Mouse (Mus musculus) CH12.LX (cell line): Measurements from ENCODE around the gene Aff3. TPM values are rescaled to one million over a fixed set of nuclear protein-coding genes. Genes with fewer than 3 reads are reported as not detected.

ENCODE experiments used
- DNase-seq: peaks from one replicate; pipeline ENCODE4 v3.0.0-alpha.2; 2013; ENCODE audit errors: extremely low read depth
- H3K27ac ChIP-seq: 2 replicates; pipeline ENCODE4 v1.5.1; 2012; ENCODE audit warnings: low read depth, mild to moderate bottlenecking, control low read depth, moderate library complexity; ENCODE audit not compliant: insufficient read depth
- H3K27me3 ChIP-seq: replicated peaks from 2 replicates; pipeline ENCODE3; 2012; ENCODE audit warnings: inconsistent platforms
- H3K36me3 ChIP-seq, 2 experiments: replicated peaks in 1 of 2; 2 replicates each; pipeline versions ENCODE3 to v1.6.1; 2012; ENCODE audit warnings: inconsistent platforms in 1 of 2, low read length in 1 of 2, mild to moderate bottlenecking in 1 of 2, mixed read lengths in 1 of 2, moderate library complexity in 1 of 2; ENCODE audit not compliant: control insufficient read depth in 1 of 2, insufficient read depth in 1 of 2
- H3K4me1 ChIP-seq, 2 experiments: 2 replicates each; pipeline ENCODE4 v1.6.1; 2012; ENCODE audit warnings: inconsistent platforms in 1 of 2, moderate library complexity in 1 of 2; ENCODE audit not compliant: insufficient read depth in 2 of 2, control insufficient read depth in 1 of 2
- H3K4me2 ChIP-seq: 2 replicates; pipeline ENCODE4 v1.6.1; 2012; ENCODE audit warnings: low read depth, mild to moderate bottlenecking, control low read depth; ENCODE audit not compliant: poor library complexity, insufficient read depth, severe bottlenecking
- H3K4me3 ChIP-seq, 3 experiments: fragments of 150-350 bp in 1 of 3; sonication (generic) in 1 of 3; replicated peaks in 1 of 3; 2 replicates each; pipeline versions ENCODE3 to v1.5.1; 2011 to 2012; ENCODE audit warnings: low read depth in 2 of 3, low read length in 2 of 3, mild to moderate bottlenecking in 2 of 3, moderate library complexity in 2 of 3, control low read depth in 1 of 3, improper control_type of control experiment in 1 of 3, inconsistent platforms in 1 of 3, mixed read lengths in 1 of 3; ENCODE audit not compliant: poor library complexity in 1 of 3
- H3K79me2 ChIP-seq: replicated peaks from 2 replicates; pipeline ENCODE4 v1.6.1; 2012; ENCODE audit warnings: mild to moderate bottlenecking, moderate library complexity; ENCODE audit not compliant: control insufficient read depth, poor library complexity, insufficient read depth, severe bottlenecking; ENCODE audit errors: extremely low read depth
- H3K9ac ChIP-seq: 2 replicates; pipeline ENCODE4 v1.6.1; 2012; ENCODE audit warnings: low read depth, mild to moderate bottlenecking, control low read depth, moderate library complexity; ENCODE audit not compliant: insufficient read depth
- H3K9me3 ChIP-seq: replicated peaks from 2 replicates; pipeline ENCODE3; 2012; ENCODE audit warnings: low read length, inconsistent platforms, mixed read lengths
- CHD1 ChIP-seq: IDR thresholded peaks from 2 replicates; pipeline ENCODE4 v1.6.1; 2012; ENCODE audit warnings: low read depth, low read length, improper control_type of control experiment, inconsistent platforms
- CHD2 ChIP-seq: IDR thresholded peaks from 2 replicates; pipeline ENCODE4 v1.6.1; 2011; ENCODE audit warnings: low read length, improper control_type of control experiment
- E2F4 ChIP-seq: IDR thresholded peaks from 2 replicates; pipeline ENCODE4 v1.6.1; 2011; ENCODE audit warnings: low read depth, low read length, improper control_type of control experiment; ENCODE audit not compliant: insufficient replicate concordance
- ELF1 ChIP-seq: IDR thresholded peaks from 2 replicates; pipeline ENCODE4 v1.6.1; 2014; ENCODE audit warnings: low read depth, mild to moderate bottlenecking, inconsistent platforms, low read length, improper control_type of control experiment
- EP300 ChIP-seq: IDR thresholded peaks from 2 replicates; pipeline ENCODE4 v1.6.1; 2011; ENCODE audit warnings: low read length, improper control_type of control experiment
- ETS1 ChIP-seq: conservative IDR thresholded peaks from 2 replicates; pipeline ENCODE4 v1.6.1; 2012; ENCODE audit warnings: low read depth, mild to moderate bottlenecking, inconsistent platforms, low read length, improper control_type of control experiment, moderate library complexity
- HCFC1 ChIP-seq: IDR thresholded peaks from 2 replicates; pipeline ENCODE4 v1.6.1; 2012; ENCODE audit warnings: low read depth, mild to moderate bottlenecking, inconsistent platforms, low read length, improper control_type of control experiment
- JUN ChIP-seq: IDR thresholded peaks from 2 replicates; pipeline ENCODE4 v1.6.1; 2011; ENCODE audit warnings: low read depth, mild to moderate bottlenecking, low read length, improper control_type of control experiment, moderate library complexity; ENCODE audit not compliant: insufficient read depth
- KAT2A ChIP-seq: IDR thresholded peaks from 2 replicates; pipeline ENCODE4 v1.6.1; 2012; ENCODE audit warnings: low read length, improper control_type of control experiment, inconsistent platforms; ENCODE audit not compliant: insufficient replicate concordance
- MAFK ChIP-seq: IDR thresholded peaks from 2 replicates; pipeline ENCODE4 v1.6.1; 2011; ENCODE audit warnings: low read length, improper control_type of control experiment; ENCODE audit not compliant: insufficient replicate concordance
- MEF2A ChIP-seq: IDR thresholded peaks from 2 replicates; pipeline ENCODE4 v1.6.1; 2014; ENCODE audit warnings: low read depth, mild to moderate bottlenecking, inconsistent platforms, low read length, improper control_type of control experiment, borderline replicate concordance
- MYC ChIP-seq: IDR thresholded peaks from 2 replicates; pipeline ENCODE4 v1.6.1; 2011; ENCODE audit warnings: low read depth, mild to moderate bottlenecking, improper control_type of control experiment, low read length
- NRF1 ChIP-seq: IDR thresholded peaks from 2 replicates; pipeline ENCODE4 v1.6.1; 2014; ENCODE audit warnings: low read depth, mild to moderate bottlenecking, inconsistent platforms, low read length, improper control_type of control experiment, moderate library complexity
- PAX5 ChIP-seq: IDR thresholded peaks from 2 replicates; pipeline ENCODE4 v1.6.1; 2012; ENCODE audit warnings: low read length, inconsistent platforms, mixed read lengths
- POLR2A ChIP-seq: IDR thresholded peaks from 2 replicates; pipeline ENCODE4 v1.6.1; 2011; ENCODE audit warnings: low read depth, mild to moderate bottlenecking, improper control_type of control experiment, low read length
- RAD21 ChIP-seq: IDR thresholded peaks from 2 replicates; pipeline ENCODE4 v1.6.1; 2011; ENCODE audit warnings: low read depth, mild to moderate bottlenecking, low read length, improper control_type of control experiment, moderate library complexity
- RCOR1 ChIP-seq: conservative IDR thresholded peaks from 2 replicates; pipeline ENCODE4 v1.6.1; 2012; ENCODE audit warnings: low read depth, mild to moderate bottlenecking, inconsistent platforms, low read length, improper control_type of control experiment
- SIN3A ChIP-seq: IDR thresholded peaks from 2 replicates; pipeline ENCODE4 v1.6.1; 2012; ENCODE audit warnings: low read length, improper control_type of control experiment, inconsistent platforms
- SMC3 ChIP-seq: IDR thresholded peaks from 2 replicates; pipeline ENCODE4 v1.6.1; 2011; ENCODE audit warnings: low read depth, low read length, improper control_type of control experiment
- TCF12 ChIP-seq: IDR thresholded peaks from 2 replicates; pipeline ENCODE4 v1.6.1; 2014; ENCODE audit warnings: low read depth, mild to moderate bottlenecking, inconsistent platforms, low read length, improper control_type of control experiment
- UBTF ChIP-seq: IDR thresholded peaks from 2 replicates; pipeline ENCODE4 v1.6.1; 2012; ENCODE audit warnings: low read depth, mild to moderate bottlenecking, inconsistent platforms, low read length, improper control_type of control experiment, moderate library complexity
- USF1 ChIP-seq: IDR thresholded peaks from 2 replicates; pipeline ENCODE4 v1.6.1; 2014; ENCODE audit warnings: low read depth, mild to moderate bottlenecking, inconsistent platforms, low read length, improper control_type of control experiment
- USF2 ChIP-seq: conservative IDR thresholded peaks from 2 replicates; pipeline ENCODE4 v1.6.1; 2011; ENCODE audit warnings: low read depth, low read length, improper control_type of control experiment
- ZC3H11A ChIP-seq: IDR thresholded peaks from 2 replicates; pipeline ENCODE4 v1.6.1; 2012; ENCODE audit warnings: low read depth, mild to moderate bottlenecking, inconsistent platforms, low read length, improper control_type of control experiment
- ZKSCAN1 ChIP-seq: IDR thresholded peaks from 2 replicates; pipeline ENCODE4 v1.6.1; 2012; ENCODE audit warnings: low read depth, inconsistent platforms, low read length, improper control_type of control experiment, borderline replicate concordance
- ZMIZ1 ChIP-seq: IDR thresholded peaks from 2 replicates; pipeline ENCODE4 v1.6.1; 2012; ENCODE audit warnings: low read depth, mild to moderate bottlenecking, inconsistent platforms, low read length, improper control_type of control experiment
- ZNF384 ChIP-seq: IDR thresholded peaks from 2 replicates; pipeline ENCODE4 v1.6.1; 2012; ENCODE audit warnings: low read depth, low read length, improper control_type of control experiment, inconsistent platforms
- dilution Hi-C: fragments of 300-500 bp; cut with MboI; formaldehyde crosslinking; loops from 2 replicates; pipeline ENCODE4 v1.14.3; 2020; ENCODE audit warnings: low sequenced_read_pairs; ENCODE audit not compliant: extremely low pct_unique_long_range_greater_than_20kb, extremely low pct_ligation_motif_present
- in situ Hi-C: fragments of 300-500 bp; cut with MboI; formaldehyde crosslinking; loops from 3 replicates; pipeline ENCODE4 v1.14.3; 2019; ENCODE audit warnings: low sequenced_read_pairs, low pct_ligation_motif_present, low pct_unique_long_range_greater_than_20kb, mixed read lengths
- polyA plus RNA-seq: library from polyadenylated mRNA; unstranded; fragments of >175 nt; gene quantifications from 2 replicates; pipeline ENCODE4 v1.2.1, GENCODE M21; 2012; ENCODE audit warnings: low read depth; ENCODE audit not compliant: insufficient read length
- total RNA-seq, 2 experiments: library from RNA; depleted of rRNA; stranded (reverse); fragments of 300-350 nt in 1 of 2; fragments of >200 nt in 1 of 2; gene quantifications; 2 replicates each; pipeline ENCODE4 v1.2.3; 2012 to 2014

The Aff3 gene
- total and polyA plus RNA-seq, 3 experiments = 5.1 to 29.9 (median 7.7) TPM

GRCm38 (mm10) chr1:38389576-38389975 lies 275.2 kb downstream of the Aff3 start:
- no peak overlapping the region for H3K4me2 ChIP-seq
- H3K36me3 ChIP-seq = peaks cover 0 to 46% of the 10 kb centered on the region in 2 experiments
- no peak for DNase-seq
- no peaks in the 10 kb centered on the region for H3K79me2 ChIP-seq
- no peak overlapping the region for H3K27ac ChIP-seq
- no peaks in the 10 kb centered on the region for H3K9me3 ChIP-seq
- no peaks in the 10 kb centered on the region for H3K27me3 ChIP-seq
- no peak overlapping the region for H3K4me3 ChIP-seq
- H3K4me1 ChIP-seq = peaks cover 0 to 16% of the 10 kb centered on the region in 2 experiments; a peak in 1 of 4 replicates
- no peak overlapping the region for H3K9ac ChIP-seq
- no peak for TF ChIP-seq MAFK
- TF ChIP-seq CHD2 = no peak
- no peak for TF ChIP-seq USF2
- no peak for TF ChIP-seq EP300
- no peak for TF ChIP-seq NRF1
- TF ChIP-seq ZMIZ1 = no peak
- TF ChIP-seq E2F4 = no peak
- no peak for TF ChIP-seq TCF12
- no peak for TF ChIP-seq JUN
- no peak for TF ChIP-seq ZNF384
- TF ChIP-seq ZKSCAN1 = no peak
- TF ChIP-seq ELF1 = no peak
- no peak for TF ChIP-seq MEF2A
- no peak for TF ChIP-seq USF1
- TF ChIP-seq MYC = no peak
- no peak for TF ChIP-seq KAT2A
- no peak for TF ChIP-seq HCFC1
- no peak for TF ChIP-seq ZC3H11A
- in situ Hi-C loops = no loop called here
- dilution Hi-C loops = no loop called here

- Histone ChIP-seq H3K9ac (no peak overlapping the region), H3K36me3 (peaks cover 0 to 50% of the 10 kb centered on the region in 2 experiments), H3K79me2 (no peaks in the 10 kb centered on the region), H3K9me3 (no peaks in the 10 kb centered on the region), H3K4me1 (peaks cover 0 to 4% of the 10 kb centered on the region in 2 experiments; a peak in 1 of 4 replicates), H3K4me3 (no peak overlapping the region), H3K27me3 (no peaks in the 10 kb centered on the region), H3K4me2 (no peak overlapping the region), H3K27ac (no peak overlapping the region)
- in situ Hi-C loops = no loop called here
- DNase-seq = no peak
- dilution Hi-C loops = no loop called here
- TF ChIP-seq ELF1 (no peak), ZMIZ1 (no peak), PAX5 (no peak), USF2 (no peak), HCFC1 (no peak), ETS1 (no peak), MEF2A (no peak), POLR2A (no peak), SIN3A (no peak), CHD2 (no peak), SMC3 (no peak), UBTF (no peak), CHD1 (no peak), RCOR1 (no peak), MAFK (no peak), E2F4 (no peak), RAD21 (no peak)
- TF ChIP-seq, all 38 proteins: peak for 0
Measured at GRCm38 (mm10) chr1:38388466-38388865, 276.3 kb downstream of the Aff3 start.
